Mouse (Mus musculus): Measurements from ENCODE around the gene Prrc2a.

Prrc2a gene

DNA sequence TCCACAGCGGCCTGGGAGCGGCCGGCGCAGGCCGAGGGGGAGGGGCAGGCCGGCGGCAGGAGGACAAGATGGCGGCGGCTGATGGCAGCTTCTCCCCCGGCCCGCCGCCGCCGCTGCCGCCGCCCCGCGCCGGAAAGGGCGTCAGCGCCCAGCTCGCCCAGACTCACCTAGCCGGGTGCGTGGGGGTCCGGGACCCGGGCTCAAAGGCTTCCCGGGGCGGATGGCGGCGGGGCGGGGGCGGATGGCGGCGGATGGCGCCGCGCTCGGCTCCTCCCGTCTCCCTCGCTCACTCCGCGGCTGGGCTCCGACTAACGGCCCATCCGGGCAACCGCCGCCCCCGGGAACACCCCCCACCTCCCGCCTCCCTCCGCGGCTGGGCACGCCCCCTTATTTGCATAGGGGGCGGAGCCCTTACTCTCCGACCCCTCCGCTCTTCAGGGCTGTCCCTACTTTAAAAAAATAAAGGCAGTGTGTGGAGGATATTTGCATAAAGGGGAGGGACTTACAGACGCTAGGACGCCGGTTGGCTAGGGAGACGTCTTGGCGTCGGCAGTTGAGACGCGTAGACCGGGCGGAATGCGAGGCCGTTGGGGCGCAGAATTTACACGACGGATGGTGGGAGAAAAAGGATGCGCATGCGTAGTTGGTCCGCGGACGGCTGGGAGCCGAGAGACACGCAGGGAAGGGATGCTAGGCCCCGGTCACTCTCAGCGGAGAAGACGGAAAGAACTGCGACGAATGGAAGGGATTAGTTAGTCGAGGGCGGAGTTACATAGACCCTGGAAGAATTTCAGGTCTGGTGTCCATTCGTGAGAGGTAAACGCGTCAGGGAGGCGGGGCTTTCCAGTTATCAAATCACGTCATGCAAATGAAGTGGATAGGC, at the start of gene Prrc2a:
Gene Prrc2a (minus strand): TSS at position 330 of the 883 bp plus-strand sequence.
- peak; percentile 99 for DNase-seq

DNA sequence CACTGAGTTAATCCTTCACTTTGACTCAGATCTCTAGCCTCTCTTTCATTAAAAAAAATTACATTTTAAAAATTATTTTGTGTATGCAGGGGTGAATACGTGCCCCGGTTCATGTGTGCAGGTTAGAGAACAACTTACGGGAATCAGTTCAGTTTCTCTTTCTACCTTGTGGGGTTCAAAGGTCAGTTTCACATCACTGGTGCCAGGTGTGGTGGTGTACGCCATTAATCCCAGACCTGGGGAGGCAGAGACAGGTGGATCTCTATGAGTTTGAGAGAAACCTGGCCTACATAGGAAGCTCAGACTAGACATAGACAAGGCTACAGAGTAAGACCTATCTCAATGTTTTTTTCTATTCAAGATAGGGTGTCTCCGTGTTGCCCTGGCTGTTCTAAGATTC, 48.4 kb upstream of the Prrc2a start:
- DNase-seq = no peak

DNA sequence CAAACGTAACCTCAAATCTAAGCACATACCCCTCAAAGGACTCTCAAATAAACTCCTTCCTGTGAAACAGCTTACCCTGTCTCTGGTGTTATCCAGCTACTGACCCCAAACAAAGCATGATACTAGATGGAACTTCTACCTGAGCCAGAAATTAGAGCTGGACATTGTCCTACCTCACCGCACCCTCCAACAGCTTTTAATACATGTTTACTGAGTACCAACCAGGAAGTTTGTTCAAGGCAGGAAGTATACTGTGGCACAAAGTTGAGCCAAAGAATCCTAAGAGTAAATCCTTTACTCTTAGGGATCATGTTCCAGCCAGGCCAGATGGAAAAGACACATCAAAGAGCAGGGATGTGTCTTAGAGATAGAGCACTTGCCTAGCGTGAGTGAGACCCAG, 45.9 kb upstream of the Prrc2a start:
- DNase-seq = no peak

DNA sequence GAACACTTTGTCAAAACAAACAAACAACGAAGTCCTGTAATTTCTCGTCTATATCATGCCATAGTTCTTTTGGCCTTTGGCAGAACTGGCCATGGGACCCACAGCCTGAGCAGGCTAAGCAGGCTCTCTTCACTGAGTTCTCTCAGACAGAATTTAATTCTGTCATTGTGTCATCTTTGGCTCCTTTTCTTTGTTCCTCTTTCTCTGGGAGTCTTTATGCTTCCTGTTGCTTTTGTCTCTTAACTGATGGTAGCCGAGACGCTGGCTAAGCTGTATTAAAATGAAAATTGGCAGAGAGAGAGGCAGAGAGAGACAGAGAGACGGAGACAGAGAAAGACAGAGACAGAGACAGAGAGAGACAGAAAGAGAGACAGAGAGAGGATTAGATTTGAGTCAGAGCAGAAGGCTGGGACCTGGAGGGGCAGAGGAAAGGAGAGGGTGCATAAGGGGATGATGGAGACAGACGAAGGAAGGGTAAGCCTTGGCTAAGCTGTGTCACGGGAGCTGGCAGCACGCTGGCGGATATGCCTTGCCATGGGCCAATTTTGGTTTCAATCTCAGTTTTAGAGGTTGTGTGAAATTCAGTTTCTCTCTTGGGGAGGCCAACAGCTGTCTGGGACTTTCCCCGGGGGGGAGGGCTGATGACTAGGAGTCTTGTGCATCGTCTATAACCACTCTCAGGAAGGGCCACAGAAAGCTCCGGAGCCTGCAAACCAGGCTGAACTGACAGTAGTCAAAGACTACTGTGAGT, 45.3 kb upstream of the Prrc2a start:
- DNase-seq = no peak

DNA sequence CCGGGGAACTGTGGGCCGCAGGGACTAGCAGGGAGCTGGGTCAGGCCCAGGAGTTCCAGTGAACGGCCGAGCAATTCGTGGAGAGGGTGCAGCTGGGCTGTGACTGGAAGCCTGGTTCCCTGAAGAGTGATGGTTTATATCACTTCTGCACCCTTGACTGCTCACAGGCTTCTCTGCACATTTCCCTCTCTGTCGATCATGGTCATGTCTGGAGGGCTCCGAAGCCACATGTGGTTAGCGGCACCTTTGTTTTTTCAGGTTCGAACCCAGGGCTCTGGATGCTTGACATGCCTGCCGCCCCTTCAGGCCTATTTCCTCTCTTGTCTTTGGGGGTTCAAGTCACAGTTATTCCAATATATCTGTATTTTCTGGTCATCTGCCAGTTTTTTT, 40.7 kb upstream of the Prrc2a start:
- no peak for DNase-seq

DNA sequence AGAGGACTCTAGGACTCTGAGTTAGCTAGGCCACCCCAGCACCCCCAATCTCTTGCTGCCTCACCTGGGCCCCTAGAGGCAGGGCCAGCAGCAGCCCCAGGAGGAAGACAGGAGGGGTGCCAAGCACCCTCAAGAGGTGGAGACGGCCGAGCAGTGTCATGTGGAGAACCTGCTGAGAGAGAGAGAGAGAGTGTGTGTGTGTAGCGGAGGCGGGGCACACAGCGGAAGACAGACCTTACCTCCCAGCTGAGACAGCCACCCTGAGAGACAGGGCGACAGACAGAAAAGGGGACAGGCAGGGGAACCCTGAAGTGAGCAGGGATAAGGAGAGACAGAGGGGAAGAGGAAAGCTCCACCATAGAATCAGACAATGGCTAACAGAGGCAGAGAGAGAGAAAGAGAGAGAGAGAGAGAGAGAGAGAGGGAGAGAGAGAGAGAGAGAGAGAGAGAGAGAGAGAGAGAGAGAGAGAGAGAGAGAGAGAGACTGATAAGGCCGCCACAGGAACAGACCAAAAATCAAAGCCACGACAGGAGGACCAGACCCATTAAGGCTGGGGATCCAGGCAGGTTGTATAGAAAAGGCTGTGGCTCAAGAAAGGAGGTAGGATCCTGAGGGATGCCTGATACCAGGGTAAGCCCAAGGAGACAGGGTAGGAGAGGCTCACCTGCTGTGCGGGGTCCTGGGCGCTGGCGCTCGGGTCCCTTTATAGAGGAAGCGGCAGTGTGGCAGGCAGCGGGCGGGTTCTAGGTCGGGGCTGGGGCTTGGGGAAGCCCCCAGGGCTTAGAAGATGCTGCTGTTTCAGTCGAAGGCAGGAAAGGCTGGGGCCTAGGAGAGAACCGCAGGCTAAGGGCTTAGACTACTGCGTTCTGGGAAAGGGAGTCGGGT, 40.0 kb upstream of the Prrc2a start, which contains the start of gene Lta:
Gene Lta (minus strand): TSS at position 858 of the 886 bp plus-strand sequence.
- DNase-seq = no peak

DNA sequence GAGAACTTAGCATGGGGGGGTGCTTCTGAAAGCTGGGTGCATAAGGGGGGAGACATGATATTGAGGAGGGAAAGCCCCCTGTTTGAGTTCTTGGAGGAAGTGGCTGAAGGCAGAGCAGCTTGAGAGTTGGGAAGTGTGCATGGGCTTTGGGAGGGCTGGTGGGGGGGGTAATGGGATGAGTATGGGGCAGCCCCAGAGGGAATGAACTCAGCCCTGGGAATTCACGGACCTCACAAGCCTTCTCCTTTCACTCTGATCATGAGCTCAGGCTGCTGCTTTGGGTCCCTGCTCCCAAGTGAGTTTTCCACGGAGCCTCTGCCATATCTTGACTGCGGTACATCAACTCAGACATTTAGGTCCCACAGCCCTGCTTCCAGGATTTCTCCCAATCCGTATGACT, 37.7 kb upstream of the Prrc2a start:
- DNase-seq = no peak

DNA sequence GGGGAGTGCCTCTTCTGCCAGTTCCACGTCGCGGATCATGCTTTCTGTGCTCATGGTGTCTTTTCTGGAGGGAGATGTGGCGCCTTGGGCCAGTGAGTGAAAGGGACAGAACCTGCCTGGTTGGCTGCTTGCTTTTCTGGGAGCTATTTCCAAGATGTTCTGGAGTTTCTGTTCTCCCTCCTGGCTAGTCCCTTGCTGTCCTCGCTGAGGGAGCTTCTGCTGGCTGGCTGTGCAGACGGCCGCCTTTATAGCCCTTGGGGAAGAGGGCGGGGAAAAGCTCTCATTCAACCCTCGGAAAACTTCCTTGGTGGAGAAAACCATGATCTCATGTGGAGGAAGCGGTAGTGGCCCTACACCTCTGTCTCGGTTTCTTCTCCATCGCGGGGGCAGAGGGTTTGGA, 37.1 kb upstream of the Prrc2a start, which contains the start of gene Tnf:
Gene Tnf (minus strand): TSS at position 221 of the 400 bp plus-strand sequence.
- no peak for DNase-seq

DNA sequence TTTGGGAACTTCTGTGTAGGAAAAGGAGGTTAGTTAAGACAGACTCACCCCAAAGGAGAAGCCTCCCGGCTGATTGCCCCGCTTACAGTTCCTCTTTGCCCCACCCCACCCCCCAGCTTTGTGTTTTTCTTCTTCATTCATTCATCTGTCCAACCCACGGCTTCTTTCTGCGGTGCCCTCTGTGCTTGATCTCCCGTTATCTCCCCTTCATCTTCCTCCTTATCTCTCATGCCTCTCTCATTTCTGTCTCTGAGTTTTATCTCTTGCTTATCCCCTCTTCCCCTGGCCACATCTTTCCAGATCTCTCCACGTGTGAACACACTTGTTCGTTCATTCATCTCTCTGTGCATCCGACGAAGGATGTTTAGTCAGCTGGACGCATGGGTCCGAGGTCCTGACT, 36.4 kb upstream of the Prrc2a start:
- DNase-seq = no peak

DNA sequence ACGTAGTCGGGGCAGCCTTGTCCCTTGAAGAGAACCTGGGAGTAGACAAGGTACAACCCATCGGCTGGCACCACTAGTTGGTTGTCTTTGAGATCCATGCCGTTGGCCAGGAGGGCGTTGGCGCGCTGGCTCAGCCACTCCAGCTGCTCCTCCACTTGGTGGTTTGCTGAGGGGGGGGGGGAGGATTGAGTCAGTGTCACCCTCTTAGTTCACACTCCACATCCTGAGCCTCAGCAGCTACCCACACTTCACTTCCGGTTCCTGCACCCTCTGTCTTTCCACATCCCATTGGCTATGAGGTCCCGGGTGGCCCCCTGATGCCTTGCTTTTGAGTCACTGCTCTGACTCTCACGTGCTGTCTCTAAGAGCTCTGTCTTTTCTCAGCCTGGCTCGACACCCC, 35.7 kb upstream of the Prrc2a start:
- no peak for DNase-seq

DNA sequence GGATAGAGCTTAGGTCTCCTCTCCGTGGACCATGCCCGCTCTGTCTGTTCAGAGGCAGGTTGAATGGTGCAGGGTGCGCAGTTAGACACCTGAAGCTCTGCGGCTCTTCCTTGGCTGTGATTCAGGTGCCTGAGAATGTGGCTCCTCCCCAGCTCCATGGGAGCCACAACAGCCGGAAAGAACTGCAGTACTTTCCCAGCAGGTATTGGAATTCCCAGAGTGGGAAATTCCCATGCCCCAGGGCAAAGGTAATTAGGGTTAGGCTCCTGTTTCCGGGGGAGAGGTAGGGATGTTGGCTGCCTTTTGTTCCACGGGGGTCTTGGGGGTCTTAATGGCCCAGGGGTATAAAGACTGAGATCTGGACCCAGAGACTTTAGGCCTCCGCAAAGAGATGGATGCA, 34.2 kb upstream of the Prrc2a start:
- no peak for DNase-seq

DNA sequence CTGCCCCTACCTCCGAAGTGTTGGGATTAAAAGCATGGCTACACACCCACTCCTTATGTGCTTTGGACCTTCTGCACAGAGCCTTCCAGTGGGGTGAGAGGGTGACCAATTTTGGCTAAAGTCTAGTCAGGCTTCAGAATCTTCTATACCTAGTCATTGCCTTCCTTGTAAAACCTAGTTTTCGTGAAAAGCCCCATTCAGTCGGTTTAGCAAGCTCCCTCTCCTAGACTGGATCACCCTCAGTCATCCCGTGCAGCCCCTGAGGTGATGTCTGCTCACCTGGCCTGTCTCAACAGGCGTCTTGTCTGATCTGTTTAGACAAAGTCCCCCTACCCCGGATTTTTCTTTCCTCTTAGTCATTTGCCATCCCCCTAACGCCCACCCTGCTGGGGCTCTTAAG, 33.3 kb upstream of the Prrc2a start:
- no peak for DNase-seq

DNA sequence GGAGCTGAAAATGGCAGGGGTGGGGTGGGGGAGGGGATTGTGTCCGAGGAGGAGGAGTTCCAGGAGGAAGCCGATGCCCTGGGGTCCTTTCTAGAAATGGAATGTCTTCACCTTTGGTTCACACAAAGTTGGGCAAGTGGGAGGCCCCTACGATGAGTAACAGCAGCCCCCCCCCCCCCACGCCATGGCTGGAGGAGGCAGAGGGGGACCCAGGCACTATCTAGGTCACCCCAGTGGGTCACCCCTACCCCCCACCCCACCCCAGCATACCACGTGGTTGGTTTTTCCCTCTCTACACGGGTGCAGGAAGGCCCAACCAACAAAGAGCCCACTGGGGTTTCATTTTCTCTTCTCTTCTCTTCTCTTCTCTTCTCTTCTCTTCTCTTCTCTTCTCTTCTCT, 32.4 kb upstream of the Prrc2a start:
- no peak for DNase-seq

DNA sequence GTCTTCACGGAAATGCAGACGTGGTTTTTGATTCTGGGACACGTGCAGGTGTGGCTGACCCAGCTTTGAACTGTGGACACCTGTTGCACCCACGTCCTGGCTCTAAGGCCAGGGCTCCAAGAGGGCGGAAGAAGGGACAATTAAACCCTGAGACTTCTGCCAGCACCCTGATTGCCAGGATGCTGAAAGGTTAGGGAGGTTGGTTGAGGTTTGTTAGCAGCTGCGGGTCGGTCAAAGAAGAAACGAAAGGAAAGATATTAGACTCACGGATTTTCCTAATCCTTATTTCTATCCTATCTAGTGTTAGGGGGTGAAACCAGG, 31.6 kb upstream of the Prrc2a start:
- no peak for DNase-seq

DNA sequence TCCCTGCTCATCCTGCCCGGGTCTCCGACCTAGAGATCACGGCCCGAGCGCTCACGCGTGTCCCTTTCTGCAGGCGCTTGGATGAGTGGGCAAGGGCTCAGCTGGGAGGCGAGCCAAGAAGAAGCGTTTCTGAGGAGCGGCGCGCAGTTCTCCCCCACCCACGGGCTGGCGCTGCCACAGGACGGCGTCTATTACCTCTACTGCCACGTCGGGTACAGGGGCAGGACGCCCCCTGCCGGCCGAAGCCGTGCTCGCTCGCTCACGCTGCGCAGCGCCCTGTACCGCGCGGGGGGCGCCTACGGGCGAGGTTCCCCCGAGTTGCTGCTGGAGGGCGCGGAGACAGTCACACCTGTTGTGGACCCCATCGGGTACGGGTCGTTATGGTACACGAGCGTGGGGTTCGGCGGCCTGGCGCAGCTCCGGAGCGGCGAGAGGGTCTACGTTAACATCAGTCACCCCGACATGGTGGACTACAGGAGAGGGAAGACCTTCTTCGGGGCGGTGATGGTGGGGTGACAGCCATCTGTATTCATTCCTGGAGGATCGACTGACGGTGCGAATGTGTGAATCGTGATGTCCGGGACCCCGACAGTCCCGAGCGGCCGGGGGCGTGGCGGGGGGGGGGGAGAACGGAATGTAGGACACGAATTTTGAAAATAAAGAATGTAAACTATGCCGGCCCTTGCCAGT, 31.1 kb upstream of the Prrc2a start:
- DNase-seq = peak; percentile 84 to 86

DNA sequence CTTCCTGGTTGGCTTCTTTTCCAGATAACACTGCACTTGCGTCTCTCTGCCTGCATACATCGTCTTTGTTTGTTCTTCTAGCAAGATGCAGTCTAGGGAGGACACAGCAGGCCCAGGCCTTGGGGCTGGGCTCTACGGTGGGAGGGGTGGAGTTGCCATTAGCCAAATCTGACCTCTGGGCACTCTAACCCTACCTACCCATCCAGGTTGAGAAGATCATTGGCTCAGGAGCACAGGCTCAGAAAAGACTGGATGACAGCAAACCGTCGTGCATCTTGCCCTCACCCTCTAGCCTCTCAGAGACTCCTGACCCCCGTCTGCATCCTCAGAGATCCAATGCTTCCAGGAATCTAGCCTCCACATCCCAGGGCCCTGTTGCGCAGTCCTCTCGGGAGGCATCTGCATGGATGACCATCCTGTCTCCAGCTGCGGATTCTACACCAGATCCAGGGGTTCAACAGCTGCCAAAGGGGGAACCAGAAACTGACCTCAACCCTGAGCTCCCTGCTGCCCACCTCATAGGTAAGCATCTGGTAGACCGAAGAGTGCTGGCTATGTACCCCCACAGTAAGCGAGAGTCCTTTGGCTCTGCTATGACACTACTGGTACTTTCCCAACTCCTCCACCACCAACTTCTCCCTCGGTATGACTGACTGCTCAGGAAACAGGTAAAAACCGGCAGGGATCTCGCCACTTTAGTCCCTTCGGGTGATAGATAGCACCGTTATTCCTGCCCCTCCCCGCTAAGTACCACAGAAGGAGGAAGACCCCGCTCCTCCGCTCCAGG, 30.3 kb upstream of the Prrc2a start:
- DNase-seq = no peak

DNA sequence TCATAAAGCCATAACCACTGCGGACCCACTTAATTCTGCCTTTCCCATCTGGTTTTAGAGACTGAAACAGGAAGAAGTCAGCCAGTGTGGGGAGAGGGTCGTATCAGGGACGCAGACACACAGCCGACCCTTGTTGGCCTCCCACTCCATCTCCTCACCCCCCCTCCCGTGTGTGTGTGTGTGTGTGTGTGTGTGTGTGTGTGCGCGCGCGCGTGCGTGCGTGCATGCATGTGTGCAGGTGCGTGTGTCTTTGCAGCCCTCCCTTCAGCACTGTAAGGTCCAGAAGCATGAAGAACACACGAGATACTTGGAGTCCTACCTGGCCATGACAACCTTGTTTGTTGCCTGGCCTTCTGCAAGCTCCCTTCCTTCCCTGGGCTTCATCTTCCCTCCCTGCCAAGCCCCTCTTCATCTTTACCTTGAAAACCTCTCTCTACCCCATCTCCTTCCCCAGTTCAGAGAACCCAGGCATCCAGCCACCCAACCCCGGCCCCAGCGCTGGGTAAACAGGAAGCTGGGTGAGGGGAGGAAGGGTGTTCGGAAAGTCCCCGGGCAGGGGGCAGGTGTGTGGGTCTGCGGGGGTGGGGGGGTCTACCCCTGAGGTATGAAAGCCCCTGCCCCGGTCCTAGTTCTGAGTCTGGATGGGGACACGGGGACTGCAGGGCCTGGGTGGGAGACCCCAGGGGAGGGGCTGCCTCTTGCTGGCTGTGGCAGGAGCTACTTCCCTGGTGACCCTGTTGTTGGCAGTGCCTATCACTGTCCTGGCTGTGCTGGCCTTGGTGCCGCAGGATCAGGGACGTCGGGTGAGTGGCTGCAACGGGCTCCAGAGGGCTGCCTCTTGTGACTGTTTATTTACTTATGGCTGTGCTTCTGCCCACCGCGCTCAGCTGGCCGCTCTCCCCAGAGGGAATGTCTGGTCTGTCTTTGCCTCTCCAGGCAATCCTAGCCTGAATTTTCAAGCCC, 29.5 kb upstream of the Prrc2a start, which contains the start of gene Ltb:
Gene Ltb (plus strand): TSS at position 559 of the 963 bp plus-strand sequence.
- no peak for DNase-seq

DNA sequence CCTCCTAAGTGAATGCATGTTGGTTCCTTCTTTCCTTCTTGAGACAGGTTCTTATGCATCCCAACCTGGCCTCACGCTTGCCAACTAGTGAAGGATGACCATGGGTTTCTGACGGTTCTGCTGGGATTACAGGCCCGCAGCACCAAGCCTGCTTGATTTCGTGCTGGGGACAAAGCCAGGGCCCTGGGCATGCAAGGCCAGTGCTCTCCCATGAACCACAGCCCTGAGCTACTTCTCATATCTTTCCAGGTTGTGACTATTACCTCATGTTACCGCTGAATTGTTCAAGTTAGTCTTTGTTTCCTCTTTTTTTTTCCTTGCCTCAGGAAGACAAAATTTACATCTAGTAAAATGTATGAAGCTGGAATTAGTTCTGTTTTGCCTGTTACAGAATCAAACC, 28.2 kb upstream of the Prrc2a start:
- no peak for DNase-seq

DNA sequence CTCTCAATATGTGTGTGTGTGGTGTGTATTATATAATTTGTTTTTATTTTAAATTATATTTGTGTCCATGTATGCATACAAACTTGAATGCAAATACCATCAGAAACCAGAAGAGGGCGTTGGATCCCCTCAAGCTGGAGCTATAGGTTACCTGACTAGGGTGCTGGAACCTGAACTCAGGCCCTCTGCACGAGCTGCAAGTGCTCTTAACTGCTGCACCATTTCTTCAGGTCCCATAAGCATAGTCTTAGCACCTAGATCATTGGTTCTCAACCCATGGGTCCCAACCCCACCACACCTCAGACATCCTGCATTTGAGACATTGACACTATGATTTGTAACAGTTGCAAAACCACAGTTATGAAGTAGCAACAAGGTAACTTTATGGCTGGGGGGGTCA, 27.0 kb upstream of the Prrc2a start:
- DNase-seq = no peak

DNA sequence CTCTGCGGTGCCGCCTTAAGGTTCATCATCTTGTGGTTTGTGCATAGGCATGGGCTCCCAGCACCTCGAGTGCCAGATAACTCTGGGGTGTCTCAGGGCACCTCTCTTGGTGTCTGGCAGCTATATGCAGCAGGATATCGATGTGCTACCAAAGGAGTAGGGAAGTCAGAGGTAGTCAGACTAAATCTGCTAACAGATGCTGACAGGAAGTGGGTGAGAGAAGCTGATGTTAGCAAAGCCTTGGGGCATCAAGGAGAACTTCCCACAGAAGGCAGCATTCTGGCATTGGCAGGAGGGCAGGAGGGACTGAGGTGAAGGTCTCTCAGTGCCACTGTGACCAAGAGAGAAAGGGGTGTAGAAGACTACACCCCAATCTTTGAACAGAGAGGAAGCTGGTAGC, 25.4 kb upstream of the Prrc2a start:
- DNase-seq = no peak
